Mouse (Mus musculus) liver, embryonic 11.5 days (tissue): Measurements from ENCODE around the gene Bcl7c. TPM values are rescaled to one million over a fixed set of nuclear protein-coding genes. Genes with fewer than 3 reads are reported as not detected.

Experiments used
- ATAC-seq: fragments of 200-750 bp; cut with Nextera tagmentation; replicated peaks from 2 replicates; pipeline ENCODE4 v1.8.0; 2017; ENCODE audit warnings: moderate number of reproducible peaks, mild to moderate bottlenecking, moderate TSS enrichment, moderate library complexity; ENCODE audit not compliant: low FRiP score
- DNase-seq: peaks from one replicate; pipeline ENCODE4 v3.0.0-alpha.2; 2017; ENCODE audit warnings: low spot score
- H3K27ac ChIP-seq: fragments of 300-500 bp; sonication (generic); 2 replicates; pipeline ENCODE4 v1.5.1; 2014; ENCODE audit warnings: mild to moderate bottlenecking, low read depth, low read length, control low read depth
- H3K27me3 ChIP-seq: fragments of 300-500 bp; sonication (generic); replicated peaks from 2 replicates; pipeline ENCODE4 v1.6.1; 2014; ENCODE audit warnings: low read length, mixed read lengths; ENCODE audit not compliant: control insufficient read depth, insufficient read depth
- H3K36me3 ChIP-seq: fragments of 300-500 bp; sonication (generic); 2 replicates; pipeline ENCODE4 v1.6.1; 2014; ENCODE audit warnings: mild to moderate bottlenecking, low read length, moderate library complexity, mixed read lengths; ENCODE audit not compliant: control insufficient read depth, insufficient read depth
- H3K4me1 ChIP-seq: fragments of 300-500 bp; sonication (generic); replicated peaks from 2 replicates; pipeline ENCODE4 v1.6.1; 2014; ENCODE audit warnings: low read length, mixed read lengths; ENCODE audit not compliant: control insufficient read depth, insufficient read depth
- H3K4me2 ChIP-seq: fragments of 300-500 bp; sonication (generic); 2 replicates; pipeline ENCODE4 v1.6.1; 2014; ENCODE audit warnings: mild to moderate bottlenecking, control low read depth, moderate library complexity
- H3K4me3 ChIP-seq: fragments of 300-500 bp; sonication (generic); 2 replicates; pipeline ENCODE4 v1.5.1; 2014; ENCODE audit warnings: low read depth, low read length, control low read depth
- H3K9ac ChIP-seq: fragments of 300-500 bp; sonication (generic); 2 replicates; pipeline ENCODE4 v1.6.1; 2014; ENCODE audit warnings: low read depth, low read length, control low read depth
- H3K9me3 ChIP-seq: fragments of 300-500 bp; sonication (generic); 2 replicates; pipeline ENCODE4 v1.6.1; 2016; ENCODE audit warnings: low read length, inconsistent platforms, mixed read lengths; ENCODE audit not compliant: control insufficient read depth
- WGBS: fragments of 180-500 bp; shearing (Covaris S2); extraction: QIAGEN DNeasy Blood & Tissue Kit; methylation state at CpG from one replicate; pipeline ENCODE4 v1.1.7; 2014; 5-methylcytosine and 5-hydroxymethylcytosine counted together
- polyA plus RNA-seq: library from polyadenylated mRNA; unstranded; fragments of >200 nt; fragmentation: Nextera tagmentation; extraction: Ambion mirVana; gene quantifications from 2 replicates; pipeline ENCODE4 v1.2.1, GENCODE M21; 2014

The Bcl7c gene
- polyA plus RNA-seq, 1 experiment from 2014 or later: 46.8 TPM

GRCm38 (mm10) chr7:127680541-127680940 lies 28.2 kb downstream of the Bcl7c start:
- no peaks in the 10 kb centered on the region for H3K36me3 ChIP-seq
- H3K4me2 ChIP-seq: no peak overlapping the region
- WGBS: 87% methylated on average over 13 of the region's 13 CpGs
- no peaks in the 10 kb centered on the region for H3K27me3 ChIP-seq
- H3K9me3 ChIP-seq: no peaks in the 10 kb centered on the region
- no peak overlapping the region for H3K9ac ChIP-seq
- H3K4me1 ChIP-seq: peaks cover 13% of the 10 kb centered on the region
- no peak overlapping the region for H3K27ac ChIP-seq
- DNase-seq (no peak), ATAC-seq (no peak)
- H3K4me3 ChIP-seq: no peak overlapping the region

- ATAC-seq (no peak), DNase-seq (no peak)
- Histone ChIP-seq H3K9ac (no peak overlapping the region), H3K9me3 (no peaks in the 10 kb centered on the region), H3K4me1 (peaks cover 10% of the 10 kb centered on the region), H3K4me2 (no peak overlapping the region), H3K36me3 (no peaks in the 10 kb centered on the region), H3K27ac (no peak overlapping the region), H3K27me3 (no peaks in the 10 kb centered on the region), H3K4me3 (no peak overlapping the region)
- WGBS: 85% methylated on average over 2 of the region's 2 CpGs
These were observed 29.9 kb downstream of the Bcl7c start for GRCm38 (mm10) chr7:127678811-127679210.

- no peaks in the 10 kb centered on the region for H3K36me3 ChIP-seq
- DNase-seq: no peak
These were observed 31.1 kb downstream of the Bcl7c start for GRCm38 (mm10) chr7:127677609-127678008.

GRCm38 (mm10) chr7:127677077-127677476 lies 31.7 kb downstream of the Bcl7c start:
- no peak overlapping the region for H3K9ac ChIP-seq
- WGBS: 59% methylated on average over 6 of the region's 6 CpGs
- no peak overlapping the region for H3K4me2 ChIP-seq
- H3K27ac ChIP-seq: no peak overlapping the region
- peak; percentile 61 for DNase-seq
- H3K4me3 ChIP-seq: no peak overlapping the region
- no peaks in the 10 kb centered on the region for H3K27me3 ChIP-seq
- no peaks in the 10 kb centered on the region for H3K36me3 ChIP-seq
- no peak for ATAC-seq
- peaks cover 6% of the 10 kb centered on the region for H3K4me1 ChIP-seq
- H3K9me3 ChIP-seq: no peaks in the 10 kb centered on the region

More at GRCm38 (mm10) chr7:127677609-127678008, 31.1 kb downstream of the Bcl7c start:
- Histone ChIP-seq H3K4me1 (peaks cover 10% of the 10 kb centered on the region), H3K27me3 (no peaks in the 10 kb centered on the region), H3K27ac (no peak overlapping the region), H3K4me3 (no peak overlapping the region), H3K9ac (no peak overlapping the region), H3K4me2 (no peak overlapping the region), H3K9me3 (no peaks in the 10 kb centered on the region)
- ATAC-seq: no peak
- 85% methylated on average over 4 of the region's 4 CpGs for WGBS

GRCm38 (mm10) chr7:127675391-127675811 lies 33.3 kb downstream of the Bcl7c start:
- DNase-seq (no peak), ATAC-seq (no peak)

GRCm38 (mm10) chr7:127674977-127675376 lies 33.8 kb downstream of the Bcl7c start:
- no peak overlapping the region for H3K27ac ChIP-seq
- 3% methylated on average over 5 of the region's 5 CpGs for WGBS
- no peak overlapping the region for H3K4me2 ChIP-seq
- DNase-seq (peak; percentile 74), ATAC-seq (no peak; the same call in 1 of the 2 replicates)
- H3K4me1 ChIP-seq: 0 out of 2 replicates have a peak, but pooled peaks cover 2% of the 10 kb centered on the region
- no peak overlapping the region for H3K9ac ChIP-seq
- no peaks in the 10 kb centered on the region for H3K27me3 ChIP-seq
- no peak overlapping the region for H3K4me3 ChIP-seq
- no peaks in the 10 kb centered on the region for H3K36me3 ChIP-seq
- H3K9me3 ChIP-seq: no peaks in the 10 kb centered on the region

More at GRCm38 (mm10) chr7:127675391-127675811, 33.3 kb downstream of the Bcl7c start:
- H3K9me3 ChIP-seq: no peaks in the 10 kb centered on the region
- WGBS: 80% methylated on average over 9 of the region's 9 CpGs
- H3K9ac ChIP-seq: no peak overlapping the region
- H3K4me1 ChIP-seq: 0 out of 2 replicates have a peak, but pooled peaks cover 2% of the 10 kb centered on the region
- H3K4me2 ChIP-seq: no peak overlapping the region
- no peak overlapping the region for H3K4me3 ChIP-seq
- no peaks in the 10 kb centered on the region for H3K36me3 ChIP-seq
- H3K27ac ChIP-seq: no peak overlapping the region
- no peaks in the 10 kb centered on the region for H3K27me3 ChIP-seq

GRCm38 (mm10) chr7:127672776-127673175 lies 36.0 kb downstream of the Bcl7c start:
- no peak for ATAC-seq
- Histone ChIP-seq H3K36me3 (no peaks in the 10 kb centered on the region), H3K4me1 (0 out of 2 replicates have a peak, but pooled peaks cover 2% of the 10 kb centered on the region), H3K4me3 (no peak overlapping the region), H3K4me2 (no peak overlapping the region), H3K27ac (0 out of 2 replicates have a peak overlapping the region, but pooled peaks have one; percentile 33), H3K9ac (no peak overlapping the region), H3K9me3 (no peaks in the 10 kb centered on the region), H3K27me3 (no peaks in the 10 kb centered on the region)
- WGBS: 60% methylated on average over 4 of the region's 4 CpGs
- DNase-seq: no peak

- no peak overlapping the region for H3K9ac ChIP-seq
- no peaks in the 10 kb centered on the region for H3K9me3 ChIP-seq
- H3K27ac ChIP-seq: peak overlapping the region; percentile 33; the same call in 1 of the 2 replicates
- H3K4me3 ChIP-seq: no peak overlapping the region
- ATAC-seq: no peak; the same call in 1 of the 2 replicates
- 0 out of 2 replicates have a peak, but pooled peaks cover 2% of the 10 kb centered on the region for H3K4me1 ChIP-seq
- WGBS: 59% methylated on average over 11 of the region's 11 CpGs
- no peaks in the 10 kb centered on the region for H3K27me3 ChIP-seq
- H3K4me2 ChIP-seq: 0 out of 2 replicates have a peak overlapping the region, but pooled peaks have one; percentile 5
- no peak for DNase-seq
- H3K36me3 ChIP-seq: no peaks in the 10 kb centered on the region
These were observed 36.6 kb downstream of the Bcl7c start for GRCm38 (mm10) chr7:127671880-127672774.
